Mouse (Mus musculus): ENCODE results near the gene Col27a1.

DNA sequence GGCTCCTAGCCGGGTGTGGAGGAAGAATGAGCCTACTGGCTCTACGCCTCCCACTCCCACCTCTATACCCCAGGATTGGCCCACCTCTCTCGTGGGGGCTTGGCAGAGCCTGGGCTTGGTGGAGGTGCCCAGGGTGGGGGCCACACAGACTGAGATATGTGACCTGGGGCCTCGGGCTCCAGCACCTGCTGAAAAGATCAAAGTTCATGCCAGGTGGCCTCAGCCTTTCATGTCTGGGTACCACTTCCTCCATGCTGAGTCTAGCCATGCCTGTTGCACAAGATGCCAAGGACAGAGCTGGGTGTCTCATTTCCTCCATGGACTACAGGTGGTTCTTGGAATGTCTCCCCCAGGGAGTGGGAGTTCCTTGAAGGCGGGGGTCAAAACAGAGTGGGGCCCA is 47.5 kb upstream of the Col27a1 start:
- TF ChIP-seq E2F4 (IDR thresholded peaks at IDR 0.05; ENCODE audit: insufficient read depth) (no peak), POLR2A (IDR thresholded peaks at IDR 0.05; ENCODE audit: insufficient read length, low read depth) (no peak), TCF12 (IDR thresholded peaks at IDR 0.05; ENCODE audit: insufficient read depth, poor library complexity, severe bottlenecking) (no peak)
